Mouse (Mus musculus): Measurements from ENCODE around the gene Slc26a8. TPM values are rescaled to one million over a fixed set of nuclear protein-coding genes. Genes with fewer than 3 reads are reported as not detected.
A peak's percentile ranks its signal among the peaks of the same experiment; 100 is the strongest.

Gene Slc26a8
- polyA plus RNA-seq, 1 experiment from 2014 or later, result 0.20 TPM

GRCm38 (mm10) chr17:28698245-28698644 lies 8.2 kb upstream of the Slc26a8 start:
- H3K27me3 ChIP-seq, result no peaks in the 10 kb centered on the region
- H3K27ac ChIP-seq, result no peak overlapping the region
- H3K9me3 ChIP-seq (replicated peaks), result no peaks in the 10 kb centered on the region
- ATAC-seq (ENCODE audit: low read depth), result no peak
- peaks cover 90% of the 10 kb centered on the region for H3K4me1 ChIP-seq (replicated peaks)
- H3K36me3 ChIP-seq, result peaks cover 21% of the 10 kb centered on the region; the same call in 1 of the 2 replicates
- H3K4me3 ChIP-seq (replicated peaks), result no peak overlapping the region
- H3K4me2 ChIP-seq, result no peak overlapping the region
- 0 out of 2 replicates have a peak overlapping the region, but pooled peaks have one; percentile 18 for H3K9ac ChIP-seq
- no peak for DNase-seq
- 54% methylated on average over 4 of the region's 4 CpGs for WGBS (ENCODE audit: insufficient replicate concordance)

GRCm38 (mm10) chr17:28697290-28698195 lies 7.5 kb upstream of the Slc26a8 start:
- Histone ChIP-seq H3K4me2 (peak overlapping the region; percentile 40), H3K4me1 (replicated peaks) (peaks cover 94% of the 10 kb centered on the region), H3K4me3 (replicated peaks) (no peak overlapping the region), H3K36me3 (peaks cover 21% of the 10 kb centered on the region; the same call in 1 of the 2 replicates), H3K9me3 (replicated peaks) (no peaks in the 10 kb centered on the region), H3K9ac (no peak overlapping the region), H3K27me3 (no peaks in the 10 kb centered on the region), H3K27ac (peak overlapping the region; percentile 54)
- ATAC-seq (ENCODE audit: low read depth), result peak; percentile 21; the same call in 1 of the 2 replicates
- WGBS (ENCODE audit: insufficient replicate concordance), result 43% methylated on average over 13 of the region's 13 CpGs
- DNase-seq, result no peak

DNA sequence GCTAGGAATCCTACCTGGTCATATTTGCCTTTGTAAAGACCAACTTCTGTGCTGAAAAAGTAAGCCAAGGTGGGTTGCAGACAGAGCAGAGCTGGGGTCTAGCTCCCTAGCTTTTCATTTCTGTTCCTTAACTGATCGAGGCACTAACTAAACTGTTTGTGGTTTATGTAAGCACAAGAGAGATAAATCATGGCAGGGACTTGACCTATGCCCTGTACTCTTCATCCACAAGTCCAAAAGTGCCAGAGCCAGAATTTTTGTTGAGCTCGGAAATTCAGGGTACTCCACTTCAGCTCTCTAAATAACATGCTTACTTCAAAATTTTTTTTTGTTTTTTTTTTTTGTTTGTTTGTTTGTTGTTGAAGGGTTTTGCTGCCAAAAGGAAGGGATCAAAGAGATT lies 6.6 kb upstream of the Slc26a8 start:
- peak overlapping the region; percentile 10; the same call in 1 of the 2 replicates for H3K9ac ChIP-seq
- H3K4me2 ChIP-seq, result peak overlapping the region; percentile 40
- WGBS (ENCODE audit: insufficient replicate concordance), result 16% methylated on average over 2 of the region's 2 CpGs
- H3K36me3 ChIP-seq, result peaks cover 21% of the 10 kb centered on the region; the same call in 1 of the 2 replicates
- ATAC-seq (ENCODE audit: low read depth), result no peak
- H3K9me3 ChIP-seq (replicated peaks), result no peaks in the 10 kb centered on the region
- H3K4me1 ChIP-seq (replicated peaks), result peaks cover 85% of the 10 kb centered on the region
- no peak for DNase-seq
- no peak overlapping the region; the same call in 1 of the 2 replicates for H3K4me3 ChIP-seq (replicated peaks)
- no peaks in the 10 kb centered on the region for H3K27me3 ChIP-seq
- H3K27ac ChIP-seq, result peak overlapping the region; percentile 54

- ATAC-seq (ENCODE audit: low read depth), result no peak
- H3K4me2 ChIP-seq, result no peak overlapping the region
These were observed 4.8 kb upstream of the Slc26a8 start for GRCm38 (mm10) chr17:28694832-28695231.

GRCm38 (mm10) chr17:28694078-28694477 lies 4.0 kb upstream of the Slc26a8 start:
- no peak overlapping the region for H3K9ac ChIP-seq
- H3K27me3 ChIP-seq, result no peaks in the 10 kb centered on the region
- DNase-seq (no peak), ATAC-seq (ENCODE audit: low read depth) (no peak)
- H3K27ac ChIP-seq, result no peak overlapping the region
- WGBS (ENCODE audit: insufficient replicate concordance), result 84% methylated on average over 2 of the region's 2 CpGs
- peaks cover 16% of the 10 kb centered on the region; the same call in 1 of the 2 replicates for H3K36me3 ChIP-seq
- H3K9me3 ChIP-seq (replicated peaks), result no peaks in the 10 kb centered on the region
- H3K4me2 ChIP-seq, result peak overlapping the region; percentile 82
- H3K4me1 ChIP-seq (replicated peaks), result peaks cover 79% of the 10 kb centered on the region
- peak overlapping the region; percentile 100 for H3K4me3 ChIP-seq (replicated peaks)

More at GRCm38 (mm10) chr17:28694832-28695231, 4.8 kb upstream of the Slc26a8 start:
- H3K9ac ChIP-seq, result no peak overlapping the region
- H3K4me3 ChIP-seq (replicated peaks), result no peak overlapping the region
- no peaks in the 10 kb centered on the region for H3K9me3 ChIP-seq (replicated peaks)
- H3K4me1 ChIP-seq (replicated peaks), result peaks cover 79% of the 10 kb centered on the region
- no peaks in the 10 kb centered on the region for H3K27me3 ChIP-seq
- peaks cover 16% of the 10 kb centered on the region; the same call in 1 of the 2 replicates for H3K36me3 ChIP-seq
- H3K27ac ChIP-seq, result no peak overlapping the region
- DNase-seq, result no peak
- 61% methylated on average over 4 of the region's 4 CpGs for WGBS (ENCODE audit: insufficient replicate concordance)

GRCm38 (mm10) chr17:28693086-28693485 lies 3.1 kb upstream of the Slc26a8 start:
- Histone ChIP-seq H3K9me3 (replicated peaks) (no peaks in the 10 kb centered on the region), H3K4me2 (peak overlapping the region; percentile 82), H3K27me3 (no peaks in the 10 kb centered on the region), H3K36me3 (peaks cover 13% of the 10 kb centered on the region; the same call in 1 of the 2 replicates), H3K9ac (peak overlapping the region; percentile 98), H3K4me1 (replicated peaks) (peaks cover 71% of the 10 kb centered on the region), H3K27ac (peak overlapping the region; percentile 93), H3K4me3 (replicated peaks) (peak overlapping the region; percentile 100)
- DNase-seq (no peak), ATAC-seq (ENCODE audit: low read depth) (no peak)
- 12% methylated on average over 3 of the region's 3 CpGs for WGBS (ENCODE audit: insufficient replicate concordance)

- H3K27me3 ChIP-seq, result no peaks in the 10 kb centered on the region
- DNase-seq, result peak; percentile 61
- H3K9ac ChIP-seq, result peak overlapping the region; percentile 98
- H3K9me3 ChIP-seq (replicated peaks), result no peaks in the 10 kb centered on the region
- ATAC-seq (ENCODE audit: low read depth), result 0 out of 2 replicates have a peak, but pooled peaks have one; percentile 21
- H3K4me2 ChIP-seq, result peak overlapping the region; percentile 82
- peak overlapping the region; percentile 93 for H3K27ac ChIP-seq
- H3K4me3 ChIP-seq (replicated peaks), result peak overlapping the region; percentile 100
- H3K36me3 ChIP-seq, result peaks cover 13% of the 10 kb centered on the region; the same call in 1 of the 2 replicates
- under 1% methylated on average over 18 of the region's 18 CpGs for WGBS (ENCODE audit: insufficient replicate concordance)
- peaks cover 65% of the 10 kb centered on the region for H3K4me1 ChIP-seq (replicated peaks)
These were observed 2.3 kb upstream of the Slc26a8 start for GRCm38 (mm10) chr17:28692341-28692710.

GRCm38 (mm10) chr17:28691687-28692340 lies 1.8 kb upstream of the Slc26a8 start:
- no peaks in the 10 kb centered on the region for H3K9me3 ChIP-seq (replicated peaks)
- peak overlapping the region; percentile 100 for H3K4me3 ChIP-seq (replicated peaks)
- no peaks in the 10 kb centered on the region for H3K27me3 ChIP-seq
- H3K4me1 ChIP-seq (replicated peaks), result peaks cover 65% of the 10 kb centered on the region
- DNase-seq, result peak; percentile 66
- peak overlapping the region; percentile 93 for H3K27ac ChIP-seq
- peak; percentile 53 for ATAC-seq (ENCODE audit: low read depth)
- peaks cover 13% of the 10 kb centered on the region; the same call in 1 of the 2 replicates for H3K36me3 ChIP-seq
- WGBS (ENCODE audit: insufficient replicate concordance), result under 1% methylated on average over 53 of the region's 53 CpGs
- peak overlapping the region; percentile 98 for H3K9ac ChIP-seq
- peak overlapping the region; percentile 82 for H3K4me2 ChIP-seq

DNA sequence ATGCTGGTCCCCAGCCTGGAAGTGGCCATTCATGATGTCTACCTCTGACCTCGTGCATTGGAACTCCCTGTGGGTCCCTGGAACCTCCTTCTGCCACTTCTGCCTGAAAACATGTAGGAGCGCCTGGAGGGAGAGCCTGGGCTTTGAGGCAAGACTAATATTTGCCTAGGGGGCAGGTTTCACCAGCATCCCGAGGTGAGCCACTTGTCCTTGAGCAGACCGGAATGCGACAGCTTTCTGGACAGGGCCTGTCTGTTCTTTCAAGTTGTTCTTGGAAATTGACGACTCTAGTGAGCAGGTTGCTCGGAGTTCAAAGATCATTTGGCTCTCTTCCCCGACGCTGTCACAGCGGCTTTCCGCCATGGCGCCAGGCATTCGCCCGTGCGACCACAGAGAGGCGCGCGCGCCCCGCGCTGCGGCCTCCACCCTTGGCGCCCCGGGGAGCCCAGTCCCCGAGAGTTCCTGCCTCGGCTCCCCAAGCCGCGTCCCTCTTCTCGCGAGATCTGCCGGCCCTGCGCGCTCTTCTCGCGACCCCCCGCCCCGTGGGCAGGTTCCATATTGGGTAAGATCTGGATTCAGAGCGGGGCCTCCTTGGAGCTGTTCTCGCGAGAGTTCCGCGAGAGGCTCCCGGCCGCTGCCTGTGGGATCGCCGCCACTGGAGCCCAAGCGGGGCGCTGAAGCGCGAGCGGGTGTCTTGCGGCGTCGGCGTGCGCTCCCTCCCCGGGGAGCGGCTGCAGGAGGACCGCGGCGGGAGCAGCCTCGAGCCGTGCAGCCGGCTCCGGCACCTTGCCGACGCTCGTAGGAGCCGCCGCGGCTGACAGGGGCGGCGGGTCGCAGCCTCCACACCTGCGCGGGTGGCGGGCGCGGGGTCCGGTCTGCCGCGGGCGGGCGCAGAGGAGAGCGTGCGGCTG lies 998 bp upstream of the Slc26a8 start, which contains the start of gene Mapk14:
Gene Mapk14, plus strand, starts transcription at position 554 of the 911 bp plus-strand sequence.
- under 1% methylated on average over 79 of the region's 86 CpGs for WGBS (ENCODE audit: insufficient replicate concordance)
- peaks cover 59% of the 10 kb centered on the region for H3K4me1 ChIP-seq (replicated peaks)

GRCm38 (mm10) chr17:28687354-28687753 lies 2.7 kb downstream of the Slc26a8 start:
- H3K4me1 ChIP-seq (replicated peaks), result peaks cover 34% of the 10 kb centered on the region
- DNase-seq (no peak), ATAC-seq (ENCODE audit: low read depth) (no peak)
- 18% methylated on average over 4 of the region's 4 CpGs for WGBS (ENCODE audit: insufficient replicate concordance)
- H3K4me3 ChIP-seq (replicated peaks), result no peak overlapping the region
- no peak overlapping the region for H3K27ac ChIP-seq
- H3K9ac ChIP-seq, result no peak overlapping the region
- H3K36me3 ChIP-seq, result no peaks in the 10 kb centered on the region
- no peaks in the 10 kb centered on the region for H3K9me3 ChIP-seq (replicated peaks)
- H3K27me3 ChIP-seq, result no peaks in the 10 kb centered on the region
- H3K4me2 ChIP-seq, result no peak overlapping the region

More for the DNA sequence above, 998 bp upstream of the Slc26a8 start, which contains the start of gene Mapk14:
- H3K27me3 ChIP-seq, result no peaks in the 10 kb centered on the region
- DNase-seq, result peak; percentile 100
- H3K9ac ChIP-seq, result peak within 1 kb of the TSS; percentile 98
- H3K36me3 ChIP-seq, result peaks cover 11% of the 10 kb centered on the region; the same call in 1 of the 2 replicates
- peak within 1 kb of the TSS; percentile 100 for H3K4me3 ChIP-seq (replicated peaks)
- peak; percentile 91 for ATAC-seq (ENCODE audit: low read depth)
- peak within 1 kb of the TSS; percentile 90 for H3K4me2 ChIP-seq
- H3K9me3 ChIP-seq (replicated peaks), result no peaks in the 10 kb centered on the region
- peak within 1 kb of the TSS; percentile 93 for H3K27ac ChIP-seq

Measured in liver, embryonic 13.5 days (tissue).